Mouse (Mus musculus) hindbrain, embryonic 14.5 days (tissue): ENCODE data around the gene Sell. TPM values are rescaled to one million over a fixed set of nuclear protein-coding genes. Genes with fewer than 3 reads are reported as not detected.

Experiments
- ATAC-seq: fragments of 200-750 bp; cut with Nextera tagmentation; 2 replicates; pipeline ENCODE4 v1.8.0; 2017; ENCODE audit warnings: moderate number of reproducible peaks, mild to moderate bottlenecking, moderate TSS enrichment, moderate library complexity; ENCODE audit not compliant: low FRiP score
- DNase-seq: peaks from one replicate; pipeline ENCODE4 v3.0.0-alpha.2; 2015; ENCODE audit warnings: low spot score
- H3K27ac ChIP-seq: fragments of 300-500 bp; sonication (generic); 2 replicates; pipeline ENCODE4 v1.5.1; 2014; ENCODE audit warnings: mild to moderate bottlenecking, moderate library complexity
- H3K27me3 ChIP-seq: fragments of 300-500 bp; sonication (generic); 2 replicates; pipeline ENCODE4 v1.6.1; 2014; ENCODE audit warnings: mild to moderate bottlenecking, low read length, mixed read lengths; ENCODE audit not compliant: control insufficient read depth, insufficient read depth
- H3K36me3 ChIP-seq: fragments of 300-500 bp; sonication (generic); replicated peaks from 2 replicates; pipeline ENCODE4 v1.6.1; 2014; ENCODE audit not compliant: control insufficient read depth, insufficient read depth
- H3K4me1 ChIP-seq: fragments of 300-500 bp; sonication (generic); replicated peaks from 2 replicates; pipeline ENCODE4 v1.6.1; 2014; ENCODE audit warnings: antibody characterized with exemption, low read length, mixed read lengths; ENCODE audit not compliant: control insufficient read depth, insufficient read depth
- H3K4me2 ChIP-seq: fragments of 300-500 bp; sonication (generic); replicated peaks from 2 replicates; pipeline ENCODE4 v1.6.1; 2014; ENCODE audit warnings: mild to moderate bottlenecking, moderate library complexity
- H3K4me3 ChIP-seq: fragments of 300-500 bp; sonication (generic); replicated peaks from 2 replicates; pipeline ENCODE4 v1.5.1; 2014; ENCODE audit warnings: mild to moderate bottlenecking, low read length
- H3K9ac ChIP-seq: fragments of 300-500 bp; sonication (generic); 2 replicates; pipeline ENCODE4 v1.6.1; 2014
- H3K9me3 ChIP-seq: fragments of 300-500 bp; sonication (generic); 2 replicates; pipeline ENCODE4 v1.6.1; 2016; ENCODE audit warnings: low read length; ENCODE audit not compliant: control insufficient read depth
- WGBS: fragments of 180-500 bp; shearing (Covaris S2); extraction: QIAGEN DNeasy Blood & Tissue Kit; methylation state at CpG from one replicate; pipeline ENCODE4 v1.1.7; 2014; 5-methylcytosine and 5-hydroxymethylcytosine counted together
- polyA plus RNA-seq: library from polyadenylated mRNA; unstranded; fragments of >200 nt; fragmentation: Nextera tagmentation; extraction: Ambion mirVana; gene quantifications from 2 replicates; pipeline ENCODE4 v1.2.1, GENCODE M21; 2014

The Sell gene
- polyA plus RNA-seq, 1 experiment from 2014 or later: not detected

DNA sequence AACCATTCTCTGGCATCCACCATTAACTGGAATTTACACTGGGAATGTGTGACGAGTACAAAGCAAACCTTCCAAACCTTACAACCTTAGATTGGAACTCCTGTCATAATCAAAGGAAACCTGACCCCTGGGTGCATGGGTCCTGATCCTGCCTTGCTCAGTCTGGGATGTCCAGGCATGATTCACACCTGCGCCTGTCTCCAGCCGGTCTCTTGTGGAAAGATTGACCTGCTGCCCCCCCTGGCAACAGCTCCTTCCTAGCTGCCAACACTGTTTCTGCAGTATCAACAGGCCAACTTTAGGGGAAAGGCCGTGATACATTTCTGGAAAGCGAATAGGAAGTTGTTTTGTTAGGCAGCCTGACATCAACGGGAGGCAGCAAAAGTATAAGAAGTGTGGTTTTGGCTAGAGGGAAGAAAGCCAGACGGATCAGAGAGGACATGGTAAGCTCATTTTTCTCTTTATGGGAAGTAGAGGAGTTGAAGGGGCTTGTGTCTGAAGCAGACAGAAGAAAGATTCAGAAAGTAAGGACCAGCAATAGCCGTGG is 53.2 kb downstream of the Sell start, which contains the start of gene Selp:
TSS of gene Selp (plus strand) at position 318 of the 547 bp plus-strand sequence.
- no peak within 1 kb of the TSS for H3K4me3 ChIP-seq
- no peaks in the 10 kb centered on the region for H3K36me3 ChIP-seq
- no peaks in the 10 kb centered on the region for H3K27me3 ChIP-seq
- no peak within 1 kb of the TSS for H3K9ac ChIP-seq
- 83% methylated on average over 8 of the region's 8 CpGs for WGBS
- no peaks in the 10 kb centered on the region for H3K9me3 ChIP-seq
- no peak within 1 kb of the TSS for H3K27ac ChIP-seq
- no peak within 1 kb of the TSS for H3K4me2 ChIP-seq
- no peak for ATAC-seq
- DNase-seq: no peak
- no peaks in the 10 kb centered on the region for H3K4me1 ChIP-seq

DNA sequence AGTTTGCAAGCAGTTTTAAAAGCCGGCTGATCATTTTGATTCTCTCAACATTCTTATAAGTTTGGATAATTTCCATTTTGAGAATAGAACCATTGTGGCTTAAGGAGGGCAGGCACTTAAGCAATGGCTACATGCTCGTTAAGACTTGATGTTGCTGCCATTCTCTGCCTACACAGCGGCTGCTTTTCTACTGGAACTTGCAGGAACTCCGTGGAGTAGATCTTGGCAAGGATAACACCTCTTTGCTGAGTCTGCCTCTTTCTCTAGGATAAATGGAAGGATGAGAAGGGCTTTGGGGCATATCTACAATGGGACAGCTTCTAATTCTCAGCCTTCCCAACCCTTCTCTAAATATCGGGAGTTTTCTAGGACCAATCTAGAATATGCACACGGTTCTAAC is 53.9 kb downstream of the Sell start:
- Histone ChIP-seq H3K27me3 (no peaks in the 10 kb centered on the region), H3K36me3 (no peaks in the 10 kb centered on the region), H3K4me3 (no peak overlapping the region), H3K27ac (no peak overlapping the region), H3K9me3 (no peaks in the 10 kb centered on the region), H3K4me1 (no peaks in the 10 kb centered on the region), H3K9ac (no peak overlapping the region), H3K4me2 (no peak overlapping the region)
- WGBS: 77% methylated on average over 6 of the region's 6 CpGs
- ATAC-seq (no peak), DNase-seq (no peak)

GRCm38 (mm10) chr1:164117869-164118268 is 56.1 kb downstream of the Sell start:
- WGBS: 94% methylated on average over 6 of the region's 6 CpGs
- ATAC-seq: no peak
- Histone ChIP-seq H3K9me3 (no peaks in the 10 kb centered on the region), H3K27ac (no peak overlapping the region), H3K27me3 (no peaks in the 10 kb centered on the region), H3K4me1 (no peaks in the 10 kb centered on the region), H3K4me2 (no peak overlapping the region), H3K4me3 (no peak overlapping the region), H3K36me3 (no peaks in the 10 kb centered on the region), H3K9ac (no peak overlapping the region)
- DNase-seq: no peak

GRCm38 (mm10) chr1:164119892-164120776 is 58.4 kb downstream of the Sell start:
- H3K27me3 ChIP-seq: no peaks in the 10 kb centered on the region
- H3K9ac ChIP-seq: no peak overlapping the region
- WGBS: 77% methylated on average over 3 of the region's 3 CpGs
- DNase-seq (no peak), ATAC-seq (no peak)
- no peaks in the 10 kb centered on the region for H3K4me1 ChIP-seq
- no peak overlapping the region for H3K4me2 ChIP-seq
- no peaks in the 10 kb centered on the region for H3K36me3 ChIP-seq
- no peak overlapping the region for H3K27ac ChIP-seq
- no peaks in the 10 kb centered on the region for H3K9me3 ChIP-seq
- H3K4me3 ChIP-seq: no peak overlapping the region

GRCm38 (mm10) chr1:164120777-164121158 is 59.0 kb downstream of the Sell start:
- WGBS: 89% methylated on average over 3 of the region's 3 CpGs
- no peaks in the 10 kb centered on the region for H3K4me1 ChIP-seq
- no peaks in the 10 kb centered on the region for H3K27me3 ChIP-seq
- H3K9me3 ChIP-seq: no peaks in the 10 kb centered on the region
- H3K36me3 ChIP-seq: no peaks in the 10 kb centered on the region
- DNase-seq (no peak), ATAC-seq (no peak)
- H3K27ac ChIP-seq: no peak overlapping the region
- no peak overlapping the region for H3K4me2 ChIP-seq
- no peak overlapping the region for H3K9ac ChIP-seq
- H3K4me3 ChIP-seq: no peak overlapping the region

DNA sequence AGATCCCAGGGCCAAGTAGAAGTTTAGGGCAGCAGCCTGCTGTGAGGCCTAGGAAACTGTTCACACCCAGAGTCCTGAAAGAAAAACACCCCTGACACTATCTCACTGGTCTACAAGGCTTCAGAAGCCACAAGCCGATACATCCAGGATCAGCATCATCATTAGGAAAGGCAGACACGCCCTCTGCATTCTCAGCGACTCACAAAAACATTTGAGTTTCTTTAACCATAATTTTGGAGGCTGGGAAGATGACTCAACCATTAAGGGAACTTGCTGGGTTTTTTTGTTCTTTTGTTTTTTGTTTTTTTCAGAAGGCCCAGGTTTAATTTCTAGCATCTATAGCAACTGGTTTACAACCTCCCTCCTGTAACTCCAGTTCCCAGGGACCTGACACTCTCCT is 62.1 kb downstream of the Sell start:
- DNase-seq: no peak
- Histone ChIP-seq H3K27me3 (no peaks in the 10 kb centered on the region), H3K4me2 (no peak overlapping the region), H3K4me3 (no peak overlapping the region), H3K36me3 (no peaks in the 10 kb centered on the region), H3K9me3 (no peaks in the 10 kb centered on the region), H3K4me1 (no peaks in the 10 kb centered on the region), H3K9ac (no peak overlapping the region), H3K27ac (no peak overlapping the region)
- ATAC-seq: no peak
- 76% methylated on average over 3 of the region's 3 CpGs for WGBS

- H3K9ac ChIP-seq: no peak overlapping the region
- ATAC-seq (no peak), DNase-seq (no peak)
- H3K27me3 ChIP-seq: no peaks in the 10 kb centered on the region
- 77% methylated on average over 3 of the region's 3 CpGs for WGBS
- no peaks in the 10 kb centered on the region for H3K9me3 ChIP-seq
- H3K4me2 ChIP-seq: no peak overlapping the region
- no peaks in the 10 kb centered on the region for H3K36me3 ChIP-seq
- no peak overlapping the region for H3K27ac ChIP-seq
- no peak overlapping the region for H3K4me3 ChIP-seq
- no peaks in the 10 kb centered on the region for H3K4me1 ChIP-seq
These were observed 68.2 kb downstream of the Sell start for GRCm38 (mm10) chr1:164130013-164130412.

DNA sequence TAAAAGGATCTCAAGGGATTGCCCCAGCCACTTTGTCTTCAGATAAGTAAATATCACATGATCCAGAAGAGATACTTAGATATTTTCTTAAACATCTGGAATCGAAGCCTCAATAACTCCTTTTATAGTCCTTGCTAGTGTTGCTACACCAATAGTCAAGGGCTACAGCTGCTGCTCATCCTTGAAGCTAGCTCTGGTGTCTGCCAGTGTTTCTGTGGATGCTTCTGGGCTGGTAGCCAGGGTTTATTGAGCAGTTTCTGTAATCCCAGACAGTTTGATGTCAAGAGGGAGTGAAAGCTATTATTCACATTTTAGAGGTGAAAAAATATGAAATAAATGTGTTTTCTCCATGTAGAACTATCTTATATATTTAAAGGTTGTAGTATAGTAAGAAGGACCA is 70.8 kb downstream of the Sell start:
- ATAC-seq (no peak), DNase-seq (no peak)
- Histone ChIP-seq H3K36me3 (no peaks in the 10 kb centered on the region), H3K9me3 (no peaks in the 10 kb centered on the region), H3K4me3 (no peak overlapping the region), H3K27ac (no peak overlapping the region), H3K27me3 (no peaks in the 10 kb centered on the region), H3K4me2 (no peak overlapping the region), H3K4me1 (no peaks in the 10 kb centered on the region), H3K9ac (no peak overlapping the region)
- 76% methylated on average over 1 of the region's 1 CpGs for WGBS
